Mouse (Mus musculus) E14TG2a.4 (cell line): ENCODE measurements around the gene Pdilt.

ENCODE experiments used
- CTCF ChIP-seq: conservative IDR thresholded peaks from 2 replicates; pipeline ENCODE4 v1.5.1; 2014; ENCODE audit warnings: low read length
- NANOG ChIP-seq: IDR thresholded peaks from 2 replicates; pipeline ENCODE4 v1.6.1; 2014; ENCODE audit warnings: borderline replicate concordance, low read length, mixed read lengths
- POU5F1 ChIP-seq: IDR thresholded peaks from 2 replicates; pipeline ENCODE4 v1.6.1; 2014; ENCODE audit warnings: low read length, borderline replicate concordance

DNA sequence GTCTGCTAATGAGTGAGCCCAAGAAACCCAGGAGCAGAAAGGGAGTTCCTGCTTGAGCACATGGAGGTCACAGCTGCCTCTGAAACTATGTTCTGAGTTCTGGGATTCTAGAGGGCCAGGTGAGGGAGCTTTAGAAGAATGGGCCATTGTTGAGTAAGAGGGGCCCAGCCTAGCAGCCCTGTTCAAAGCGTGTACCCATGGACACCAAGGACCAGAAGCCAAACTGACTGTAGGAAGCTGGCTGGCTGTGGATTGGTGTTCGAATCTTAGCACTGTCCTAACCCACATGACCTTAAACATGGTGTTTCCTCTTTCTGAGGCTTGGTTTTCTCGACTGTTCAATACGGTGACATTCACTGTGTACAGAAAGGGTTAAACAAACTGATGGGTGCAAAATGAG, at the start of gene Pdilt:
- TF ChIP-seq CTCF (no peak), NANOG (no peak), POU5F1 (no peak)
